Mouse (Mus musculus) gonadal fat pad, adult 2 months (tissue): ENCODE measurements around the gene Scn4b. TPM values are rescaled to one million over a fixed set of nuclear protein-coding genes. Genes with fewer than 3 reads are reported as not detected.

Experiments used
- DNase-seq: peaks from one replicate; pipeline ENCODE4 v3.0.0-alpha.2; 2012; ENCODE audit warnings: low read depth
- polyA plus RNA-seq: library from polyadenylated mRNA; depleted of rRNA; stranded (reverse); fragments of >200 nt; gene quantifications from 2 replicates; pipeline ENCODE4 v1.2.3, GENCODE M21; 2012

Gene Scn4b
- polyA plus RNA-seq, 1 experiment, result 0.32 TPM

DNA sequence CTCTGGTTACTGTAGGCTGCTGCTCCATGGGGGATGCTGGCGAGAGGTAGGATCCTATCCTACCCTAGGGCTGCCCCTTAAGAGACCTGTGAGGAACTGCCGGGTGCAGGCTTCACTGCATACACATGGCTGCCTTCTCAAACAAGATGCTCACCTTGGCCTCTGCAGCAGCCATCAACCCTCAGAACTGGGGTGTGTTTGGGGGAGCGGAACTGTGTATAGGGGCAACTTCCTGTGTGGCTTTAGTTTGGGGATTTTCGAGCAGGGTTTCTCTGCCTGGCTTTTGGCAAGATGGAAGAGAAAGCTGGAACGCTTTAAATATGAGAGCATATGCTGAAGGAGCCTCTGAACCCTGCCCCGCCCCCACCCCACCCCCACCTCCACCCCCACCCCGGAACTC is 11.3 kb upstream of the Scn4b start:
- DNase-seq, result no peak

DNA sequence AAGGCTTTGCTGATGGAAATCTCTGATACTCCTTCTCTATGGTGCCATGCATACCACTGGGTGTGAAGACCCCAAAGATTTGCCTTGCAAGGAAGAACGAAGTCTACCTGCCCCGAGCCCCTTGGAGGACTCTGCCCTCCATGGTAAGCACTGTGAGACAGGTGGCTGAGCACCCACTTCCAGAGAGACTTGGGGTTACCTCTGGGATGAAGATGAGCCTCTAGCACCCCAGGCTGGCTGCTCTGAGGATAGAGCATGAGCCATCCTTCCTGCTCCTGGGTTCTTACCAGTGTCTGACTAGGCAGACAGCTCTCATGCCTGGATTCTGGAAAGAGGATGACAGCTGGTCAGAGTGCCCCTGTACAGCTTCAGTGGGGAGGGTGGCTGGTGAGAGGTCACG is 8.1 kb upstream of the Scn4b start:
- DNase-seq, result no peak

DNA sequence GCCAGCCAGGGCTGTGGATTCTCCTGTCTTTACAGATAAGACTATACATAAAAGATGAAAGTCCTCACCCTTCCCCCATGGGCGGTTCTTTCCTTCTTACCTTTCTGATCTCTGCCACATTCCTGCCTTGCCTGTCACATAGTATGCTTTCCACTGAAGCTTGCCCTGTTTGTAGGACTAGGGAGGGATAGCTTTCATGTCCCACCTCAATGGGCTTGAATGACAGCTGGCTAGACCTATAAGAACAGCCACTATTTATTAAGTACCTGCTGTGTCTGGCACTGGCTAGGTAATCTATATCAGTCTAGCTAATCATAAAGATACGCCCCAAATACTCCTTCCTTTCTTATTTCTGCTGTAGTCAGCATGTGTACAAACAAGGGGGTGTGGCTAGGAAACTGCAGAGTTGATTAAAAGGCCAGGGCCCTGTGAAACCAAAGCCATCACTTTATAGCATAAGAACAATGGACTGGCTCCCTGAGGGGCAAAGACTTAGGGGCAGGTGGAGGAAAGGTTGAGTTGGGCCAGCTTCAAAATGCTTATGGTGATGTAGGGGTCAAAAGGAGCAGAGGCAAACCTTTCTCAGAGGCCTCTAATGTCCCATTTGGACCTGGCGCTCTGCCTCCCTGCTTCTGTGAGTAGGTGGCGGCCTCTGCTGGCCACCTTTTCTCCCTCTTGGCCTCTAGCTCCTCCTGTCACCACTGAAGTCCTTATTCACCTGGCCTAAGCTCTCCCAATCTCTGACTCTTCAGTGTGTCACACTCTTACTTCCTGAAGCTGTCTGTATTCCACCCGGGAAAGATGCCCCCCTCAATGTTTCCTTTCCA is 4.5 kb upstream of the Scn4b start:
- no peak for DNase-seq

DNA sequence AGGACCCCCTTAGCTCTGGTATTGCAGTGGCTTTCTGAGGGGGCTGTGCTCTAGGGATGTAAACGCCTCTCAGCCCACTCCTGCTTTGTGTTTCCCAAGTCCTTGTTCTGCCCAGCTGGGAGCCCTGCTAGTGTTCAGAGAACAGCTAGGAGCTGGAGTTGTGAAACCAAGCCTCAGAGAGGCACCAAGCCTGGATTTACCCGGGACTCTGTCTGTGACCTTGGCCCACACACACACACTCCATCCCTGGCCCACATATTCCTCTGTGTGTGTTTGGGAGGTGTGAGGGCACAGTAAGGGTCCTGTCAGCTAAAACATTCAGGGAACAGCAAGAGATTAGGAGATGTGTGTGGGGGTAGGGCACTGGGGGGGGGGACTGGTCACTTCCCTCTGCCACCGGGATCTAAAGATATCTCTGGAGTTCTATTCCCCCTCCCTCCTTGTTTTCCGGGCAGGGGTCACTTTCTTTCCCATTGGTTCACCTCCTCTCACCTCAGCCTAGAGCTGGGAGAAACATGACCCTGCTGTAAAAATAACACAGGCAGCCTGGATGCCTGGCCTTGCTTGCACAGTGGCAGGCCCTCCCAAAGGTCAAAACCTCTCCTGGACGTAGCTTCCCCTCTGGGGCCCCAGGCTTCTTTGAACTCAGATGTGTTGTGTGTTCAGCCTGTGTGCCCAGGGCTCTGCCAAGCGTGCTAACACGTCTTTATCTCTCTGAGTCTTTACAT is 1.6 kb upstream of the Scn4b start:
- DNase-seq, result no peak

DNA sequence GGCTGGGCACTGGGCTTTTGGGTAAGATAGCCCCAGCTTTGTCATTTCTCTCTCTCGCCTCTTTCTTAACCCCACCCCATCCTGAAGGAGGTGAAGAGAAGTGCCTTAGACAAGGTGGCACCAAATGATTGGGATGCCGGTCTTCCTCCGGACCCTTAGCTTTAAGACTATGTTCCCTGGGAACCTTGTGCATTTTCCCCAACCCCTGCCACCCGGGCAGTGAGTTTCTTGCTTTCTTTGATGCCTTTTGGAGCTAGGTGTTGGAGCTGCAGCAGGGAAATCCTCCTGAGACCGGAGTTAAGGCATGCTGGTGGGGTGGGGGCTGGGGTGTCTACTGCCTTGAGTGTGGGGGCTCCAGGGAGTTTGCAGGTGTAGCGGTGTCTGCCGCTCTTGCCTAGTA is 887 bp downstream of the Scn4b start:
- DNase-seq, result no peak

DNA sequence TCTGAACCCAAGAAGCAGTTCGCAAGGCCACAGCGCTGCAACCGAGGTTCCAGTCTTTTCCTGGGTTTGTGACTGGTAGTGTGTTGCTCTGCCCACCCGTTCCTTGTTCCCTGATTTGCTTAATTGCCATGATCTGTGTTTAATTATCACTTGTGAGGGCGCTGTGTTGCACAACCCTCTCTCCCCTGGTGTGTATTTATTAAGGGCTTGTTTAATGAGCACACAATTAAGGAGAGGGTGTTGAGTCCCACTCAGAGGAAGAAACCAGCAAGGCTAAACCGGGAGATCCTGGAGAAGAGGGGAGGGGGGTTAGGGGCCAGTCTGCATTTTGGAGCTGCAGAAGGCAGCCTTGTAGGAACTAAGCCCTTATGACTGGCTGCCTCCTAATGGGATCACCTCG is 2.8 kb downstream of the Scn4b start:
- no peak for DNase-seq

DNA sequence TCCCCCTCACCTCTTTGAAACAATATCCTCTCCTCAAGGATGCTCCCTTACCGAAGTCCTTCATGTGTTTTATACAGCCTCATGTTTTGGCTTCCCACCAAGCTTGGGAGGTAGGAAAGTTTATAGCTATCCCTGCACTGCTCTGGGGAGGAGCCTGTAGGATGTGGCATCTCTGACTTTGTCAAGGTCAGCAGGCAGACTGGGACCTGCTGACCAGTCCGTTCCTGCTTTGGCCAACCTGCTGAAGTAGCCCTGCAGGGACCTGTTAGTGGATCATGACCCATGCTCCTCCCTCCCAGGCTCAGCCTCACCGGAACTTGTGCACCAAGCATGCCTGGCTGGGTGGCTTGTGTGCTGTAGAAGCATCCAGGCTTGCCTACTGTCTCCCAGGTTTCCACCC is 4.5 kb downstream of the Scn4b start:
- DNase-seq, result no peak

DNA sequence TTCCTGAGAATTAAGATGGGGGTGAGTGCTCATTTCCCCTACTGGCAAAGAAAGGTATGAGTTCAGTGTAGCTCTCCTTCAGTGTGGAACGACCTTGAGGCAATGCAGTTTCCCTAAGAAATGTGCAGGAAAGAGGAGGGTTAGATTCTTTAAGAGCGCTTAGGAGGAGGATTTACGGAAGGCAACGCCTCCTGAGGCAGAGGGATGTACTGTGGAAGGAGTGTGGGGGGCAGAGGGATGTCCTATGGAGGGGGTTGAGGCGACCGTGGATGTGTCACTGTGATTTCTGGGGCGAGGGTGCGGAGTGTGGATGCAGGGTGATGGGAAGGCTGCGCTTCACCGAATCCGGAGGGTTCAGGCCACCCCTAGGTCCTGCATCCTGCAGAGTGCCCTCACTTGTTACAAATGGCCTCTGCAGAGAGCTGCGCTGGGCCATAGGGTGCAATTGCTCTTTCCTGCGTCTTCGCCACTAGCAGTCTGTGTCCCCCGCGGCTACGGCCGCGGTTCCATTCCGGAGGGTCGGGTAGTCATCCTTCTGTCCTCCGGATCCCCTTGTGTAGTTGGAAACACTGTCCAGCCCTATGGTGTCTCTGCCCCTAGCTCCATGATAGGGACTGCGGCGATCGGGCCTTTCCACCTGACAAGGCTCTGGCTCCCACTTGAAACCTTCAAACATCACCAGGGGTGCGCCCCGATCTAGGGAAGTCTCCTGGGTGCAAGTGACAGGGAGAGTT is 7.5 kb downstream of the Scn4b start:
- DNase-seq, result no peak

DNA sequence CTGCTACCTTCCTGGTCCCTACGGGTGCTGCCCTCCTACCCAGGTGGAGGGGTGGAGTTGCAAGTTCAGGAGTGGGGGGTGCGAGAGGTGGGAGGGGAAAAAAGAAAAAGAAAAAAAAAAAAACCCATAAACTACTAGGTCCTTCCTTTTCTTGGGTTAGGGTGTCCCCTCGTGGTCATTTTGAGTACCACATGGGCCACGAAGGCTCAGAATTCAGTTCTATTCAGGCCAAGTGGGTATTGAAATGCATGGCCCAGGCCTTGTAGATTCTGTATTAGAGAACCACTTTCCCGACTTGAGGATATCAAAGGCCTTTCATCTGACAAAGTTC is 8.0 kb downstream of the Scn4b start:
- DNase-seq, result no peak

DNA sequence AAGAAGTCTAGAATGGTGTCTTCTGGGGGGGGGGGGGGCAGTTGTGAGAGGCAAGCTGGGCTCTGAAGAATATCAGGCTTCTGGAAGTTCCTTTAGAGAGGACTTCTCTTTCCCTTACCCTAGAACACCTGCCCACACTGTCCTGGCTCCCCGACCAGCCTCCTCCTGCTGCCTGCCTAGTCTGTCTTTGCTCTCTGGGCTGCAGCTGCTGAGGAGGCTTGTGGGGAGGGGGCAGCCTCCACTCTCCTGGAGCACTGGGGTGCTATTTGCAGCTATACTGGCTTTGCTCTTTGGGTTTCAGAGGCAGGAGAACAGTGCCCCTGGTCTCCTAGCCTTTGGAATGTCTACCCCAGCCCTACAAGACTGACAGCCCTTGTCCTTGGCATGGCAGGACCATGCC is 12.7 kb downstream of the Scn4b start:
- DNase-seq, result no peak

DNA sequence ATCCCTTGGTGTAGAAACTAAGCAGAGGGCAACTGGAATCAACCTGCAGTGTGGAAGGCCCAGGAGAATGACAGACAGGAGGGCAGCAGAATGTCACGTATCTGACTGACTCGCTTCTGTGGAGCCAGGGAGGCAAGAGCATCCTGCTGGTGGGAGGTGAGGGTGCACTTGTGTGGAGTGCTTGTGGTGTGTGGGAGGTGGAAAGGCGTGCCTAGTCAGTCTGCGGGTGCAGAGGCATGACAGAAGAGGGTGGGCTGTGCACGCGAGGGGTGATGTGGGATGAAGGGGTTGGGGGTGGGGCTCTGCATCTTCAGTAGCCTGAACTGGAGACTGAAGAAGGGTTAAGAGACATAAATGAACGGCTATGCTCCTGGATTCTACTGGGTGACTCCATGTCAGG is 15.2 kb downstream of the Scn4b start:
- DNase-seq, result no peak

DNA sequence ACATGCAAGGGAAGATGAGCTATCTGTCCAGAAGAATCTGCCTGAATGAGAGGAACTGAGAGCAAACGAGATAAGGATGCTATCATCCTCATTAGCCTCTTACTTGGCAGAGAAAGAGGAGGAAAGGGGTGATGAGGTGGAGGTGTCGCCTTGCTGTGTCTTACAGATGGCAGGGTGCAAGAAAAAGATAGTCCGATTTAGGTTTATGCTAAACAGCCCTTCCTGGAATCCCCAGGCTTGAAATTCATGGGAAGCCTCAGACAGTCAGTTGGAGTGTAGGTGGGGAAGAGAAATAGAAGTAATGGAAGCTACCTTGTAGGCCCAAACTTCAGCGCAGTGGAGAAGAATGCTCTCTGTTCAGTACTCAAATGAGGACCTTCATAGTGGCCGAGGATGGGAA is 29.7 kb downstream of the Scn4b start:
- no peak for DNase-seq

DNA sequence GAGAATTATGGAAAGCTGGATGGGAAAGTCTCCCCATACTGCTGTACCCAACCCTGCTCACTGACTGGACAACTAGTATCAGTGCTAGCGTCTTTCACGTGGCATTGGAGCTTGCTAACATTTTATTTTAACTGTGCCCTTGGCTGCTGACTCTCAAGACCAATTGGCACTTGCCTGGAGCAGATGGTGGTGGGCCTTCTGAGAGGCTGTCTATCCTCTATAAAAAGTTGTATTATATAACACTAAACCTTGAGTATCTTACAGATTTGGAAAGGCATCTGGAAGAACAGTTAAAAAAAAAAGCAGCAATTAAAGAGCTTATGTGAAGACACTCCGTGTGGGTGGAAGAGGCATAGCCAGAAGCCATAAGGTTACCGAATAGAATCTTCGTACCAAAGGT is 32.0 kb downstream of the Scn4b start:
- no peak for DNase-seq

DNA sequence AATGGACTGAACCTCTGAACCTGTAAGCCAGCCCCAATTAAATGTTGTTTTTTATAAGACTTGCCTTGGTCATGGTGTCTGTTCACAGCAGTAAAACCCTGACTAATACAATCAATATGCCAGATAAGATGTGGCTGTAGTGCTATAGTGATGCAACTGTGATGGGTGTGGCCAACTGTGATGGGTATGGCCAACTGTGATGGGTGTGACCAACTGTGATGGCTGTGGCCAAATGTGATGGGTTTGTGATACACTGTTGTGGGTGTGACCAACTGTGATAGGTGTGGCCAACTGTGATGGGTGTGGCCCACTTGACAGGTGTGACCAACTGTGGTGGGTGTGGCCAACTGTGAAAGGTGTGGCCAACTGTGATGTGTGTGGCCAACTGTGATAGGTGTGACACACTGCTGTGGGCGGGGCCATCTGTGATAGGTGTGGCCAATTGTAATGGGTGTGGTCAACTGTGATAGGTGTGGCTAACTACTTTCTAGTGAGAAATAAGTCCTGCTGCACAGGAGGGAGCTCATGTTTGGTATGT is 32.9 kb downstream of the Scn4b start:
- DNase-seq, result no peak

DNA sequence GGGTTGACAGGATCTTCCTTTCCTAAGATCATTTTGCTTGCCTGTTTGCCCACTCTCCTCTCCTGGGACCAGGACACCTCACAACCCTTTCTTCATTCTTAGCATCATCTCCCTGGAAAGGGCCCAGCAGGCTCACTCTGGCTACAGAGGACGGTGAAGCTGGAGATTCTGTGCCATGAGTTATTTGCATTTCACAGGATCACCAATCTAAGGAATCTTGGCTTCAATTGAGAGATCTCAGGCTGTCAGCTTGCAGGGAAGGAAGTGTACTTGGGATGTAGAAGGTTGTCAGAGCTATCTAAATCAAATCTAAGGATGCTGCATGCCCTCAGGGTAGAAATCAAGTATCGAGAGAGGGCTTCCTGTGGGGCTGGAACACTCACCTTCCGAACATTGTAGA is 35.3 kb downstream of the Scn4b start:
- DNase-seq, result no peak

DNA sequence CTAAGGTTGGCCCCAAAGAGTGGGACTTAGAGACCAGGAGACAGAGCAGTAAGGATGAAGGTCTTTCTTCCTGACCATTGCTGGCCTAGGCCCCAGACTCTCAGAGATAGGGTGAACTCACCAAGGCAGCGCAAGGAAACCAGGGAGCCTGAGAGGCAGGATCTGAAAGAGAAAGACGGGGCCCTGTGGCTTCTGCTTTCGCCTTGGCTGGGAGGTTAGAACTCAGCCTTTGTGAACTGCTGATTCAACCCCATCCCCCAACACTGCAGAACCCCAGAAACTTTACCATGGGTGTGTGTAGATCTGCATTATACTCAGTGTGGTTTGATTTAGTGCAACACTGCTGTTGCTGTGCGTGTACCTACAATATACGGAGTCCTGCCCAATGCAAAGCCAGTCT is 41.1 kb downstream of the Scn4b start:
- no peak for DNase-seq

DNA sequence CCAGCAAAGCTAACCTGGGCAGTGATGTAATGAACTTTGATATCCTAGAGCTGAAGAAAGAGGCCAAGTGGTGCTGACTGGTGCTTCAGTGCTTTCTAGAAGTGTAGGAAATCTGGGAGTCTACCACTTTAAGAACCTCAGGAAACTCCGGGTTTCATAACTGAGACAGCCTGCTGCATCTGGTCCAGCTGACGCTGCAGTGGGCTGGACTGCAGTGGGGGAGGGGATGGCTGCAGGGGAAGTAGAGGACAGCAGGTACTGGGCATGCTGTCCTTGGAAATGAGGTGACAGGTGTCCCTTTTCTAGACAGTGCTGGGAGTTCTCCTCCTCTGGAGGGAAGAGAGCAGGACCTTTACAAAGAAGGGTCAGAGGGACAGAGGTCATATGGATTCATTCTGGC is 43.6 kb downstream of the Scn4b start, which contains the start of gene BC049352:
TSS of gene BC049352 (plus strand) at position 238 of the 400 bp plus-strand sequence.
- no peak for DNase-seq

DNA sequence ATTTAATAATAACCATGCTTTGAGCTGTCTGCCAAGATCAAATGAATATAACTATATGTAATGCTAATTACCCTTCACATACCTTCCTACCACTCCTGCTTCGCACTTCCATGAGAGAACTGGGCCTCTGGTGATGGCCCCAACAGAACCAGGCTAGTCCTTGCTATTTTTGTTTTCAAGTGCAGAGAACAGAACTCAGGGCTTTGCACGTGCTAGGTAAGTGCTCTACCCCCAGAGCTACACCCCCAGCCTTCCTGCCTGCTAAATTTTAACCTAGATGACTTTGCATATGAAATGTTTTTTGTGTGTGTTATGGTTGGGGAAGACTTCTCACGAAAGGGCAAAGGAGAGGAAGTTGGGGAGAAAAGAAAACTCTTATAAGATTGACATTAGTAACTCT is 44.3 kb downstream of the Scn4b start:
- no peak for DNase-seq

DNA sequence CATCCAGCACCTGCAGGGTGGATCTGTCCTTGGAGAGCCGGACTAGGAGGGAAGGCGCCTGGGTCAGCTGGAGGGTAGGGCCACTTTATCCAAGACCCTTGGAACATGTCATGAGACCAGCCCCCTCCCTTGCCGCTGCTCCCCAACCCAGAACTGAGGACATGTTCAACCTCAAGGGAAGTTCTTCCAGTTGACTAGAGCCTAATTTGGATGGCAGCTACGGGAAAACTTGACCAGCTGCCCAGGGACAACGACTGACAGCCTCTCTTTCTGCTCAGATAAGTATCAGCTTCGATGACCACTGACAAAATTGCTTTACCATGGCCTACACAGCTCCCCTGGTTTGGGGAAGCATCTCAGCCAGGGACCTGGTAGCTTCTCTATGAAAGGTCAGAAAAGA is 45.1 kb downstream of the Scn4b start:
- no peak for DNase-seq

DNA sequence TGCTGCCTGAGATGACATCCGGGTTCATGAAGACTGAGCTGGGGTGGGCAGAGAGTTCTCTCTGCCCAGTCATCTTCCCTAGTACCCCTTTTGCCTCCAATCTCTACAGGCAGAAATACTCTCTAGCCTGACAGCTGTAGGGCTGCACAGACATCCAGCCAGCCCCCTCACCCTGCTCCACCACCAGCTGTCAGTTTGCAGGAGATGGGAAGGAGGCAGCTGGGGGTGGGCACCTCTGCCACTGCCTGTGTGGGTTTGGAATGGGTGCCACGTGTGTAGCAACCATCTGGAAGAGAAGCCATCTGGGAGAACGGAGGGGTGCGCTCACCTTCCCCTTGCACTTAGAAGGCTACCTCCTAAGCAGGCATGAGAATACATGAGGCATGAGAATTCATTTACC is 47.1 kb downstream of the Scn4b start:
- no peak for DNase-seq

DNA sequence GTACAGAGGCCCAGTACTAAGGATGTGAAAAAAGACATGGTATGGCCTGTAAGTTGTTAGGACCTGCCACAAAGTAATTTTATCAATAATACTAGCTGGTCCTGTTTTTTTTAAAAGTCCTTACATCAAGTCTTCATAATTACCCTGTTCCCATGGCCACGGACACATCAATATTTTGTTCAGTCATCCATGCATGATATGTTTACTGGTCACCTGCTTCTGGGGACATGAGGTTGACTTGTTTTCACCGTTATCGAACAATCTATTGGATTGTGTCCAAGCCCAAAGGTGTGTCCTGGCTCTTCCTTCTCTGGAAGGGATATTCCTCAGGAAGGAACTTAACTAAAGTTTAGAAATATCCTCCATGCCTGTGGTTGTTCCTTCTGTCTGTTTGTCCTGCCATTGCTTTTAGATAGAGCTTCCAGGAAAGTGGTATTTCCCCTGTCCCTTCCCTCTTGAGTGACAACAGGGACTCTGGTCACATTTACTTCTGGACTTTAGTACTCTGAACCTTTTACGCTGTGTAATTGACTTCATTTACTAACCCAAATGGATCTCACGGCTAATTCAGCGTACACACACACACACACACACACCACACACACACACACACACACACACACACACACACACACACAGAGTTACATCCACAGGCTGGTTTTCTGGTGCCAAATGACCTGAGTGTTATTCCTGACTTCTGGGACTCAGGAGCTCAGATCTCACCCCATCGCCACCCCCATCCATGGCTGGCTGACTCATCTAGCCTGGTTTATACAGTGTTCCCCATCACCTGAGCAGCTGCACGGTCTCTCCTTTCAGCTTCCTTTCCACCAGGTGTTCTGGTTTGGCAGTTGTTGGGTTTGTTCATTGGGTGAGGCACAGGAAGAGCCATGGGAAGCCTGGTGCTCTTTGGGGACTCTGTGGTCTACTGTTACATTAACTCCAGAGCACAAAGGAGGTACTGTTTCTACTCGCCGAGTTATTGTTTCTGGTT is 50.7 kb downstream of the Scn4b start:
- DNase-seq, result no peak
